Mouse (Mus musculus): Measurements from ENCODE around the gene Atg101.
A peak's percentile ranks its signal among the peaks of the same experiment; 100 is the strongest.

Gene Atg101

GRCm38 (mm10) chr15:101283911-101284750, at the start of gene Atg101:
TSS of gene Atg101 (plus strand) at chr15:101284272.
- DNase-seq (ENCODE audit: low read depth, low spot score): peak; percentile 92

- no peak for DNase-seq (ENCODE audit: low read depth, low spot score)
These were observed 49.3 kb upstream of the Atg101 start for GRCm38 (mm10) chr15:101234611-101235341.

GRCm38 (mm10) chr15:101235342-101235698, 48.8 kb upstream of the Atg101 start:
- no peak for DNase-seq (ENCODE audit: low read depth, low spot score)

GRCm38 (mm10) chr15:101235728-101236327, 48.2 kb upstream of the Atg101 start:
- no peak for DNase-seq (ENCODE audit: low read depth, low spot score)

- no peak for DNase-seq (ENCODE audit: low read depth, low spot score)
These were observed 47.2 kb upstream of the Atg101 start for GRCm38 (mm10) chr15:101236878-101237277.

GRCm38 (mm10) chr15:101238885-101239511, 45.1 kb upstream of the Atg101 start:
- DNase-seq (ENCODE audit: low read depth, low spot score): peak; percentile 74

- DNase-seq (ENCODE audit: low read depth, low spot score): no peak
These were observed 44.3 kb upstream of the Atg101 start for GRCm38 (mm10) chr15:101239821-101240220.

- peak; percentile 98 for DNase-seq (ENCODE audit: low read depth, low spot score)
These were observed 43.3 kb upstream of the Atg101 start for GRCm38 (mm10) chr15:101240799-101241204.

- peak; percentile 91 for DNase-seq (ENCODE audit: low read depth, low spot score)
These were observed 42.8 kb upstream of the Atg101 start for GRCm38 (mm10) chr15:101241236-101241635.

- DNase-seq (ENCODE audit: low read depth, low spot score): peak; percentile 97
These were observed 42.2 kb upstream of the Atg101 start for GRCm38 (mm10) chr15:101241853-101242252.

GRCm38 (mm10) chr15:101242645-101243044, 41.4 kb upstream of the Atg101 start:
- peak; percentile 97 for DNase-seq (ENCODE audit: low read depth, low spot score)

- no peak for DNase-seq (ENCODE audit: low read depth, low spot score)
These were observed 40.1 kb upstream of the Atg101 start for GRCm38 (mm10) chr15:101244012-101244411.

- peak; percentile 100 for DNase-seq (ENCODE audit: low read depth, low spot score)
These were observed 37.6 kb upstream of the Atg101 start for GRCm38 (mm10) chr15:101246231-101247154.

- no peak for DNase-seq (ENCODE audit: low read depth, low spot score)
These were observed 36.9 kb upstream of the Atg101 start for GRCm38 (mm10) chr15:101247155-101247498.

- DNase-seq (ENCODE audit: low read depth, low spot score): peak; percentile 87
These were observed 35.9 kb upstream of the Atg101 start for GRCm38 (mm10) chr15:101248029-101248710.

GRCm38 (mm10) chr15:101250220-101250800, 33.8 kb upstream of the Atg101 start:
- no peak for DNase-seq (ENCODE audit: low read depth, low spot score)

- DNase-seq (ENCODE audit: low read depth, low spot score): no peak
These were observed 32.1 kb upstream of the Atg101 start for GRCm38 (mm10) chr15:101251930-101252329.

GRCm38 (mm10) chr15:101252614-101253013, 31.5 kb upstream of the Atg101 start:
- no peak for DNase-seq (ENCODE audit: low read depth, low spot score)

- DNase-seq (ENCODE audit: low read depth, low spot score): no peak
These were observed 30.5 kb upstream of the Atg101 start for GRCm38 (mm10) chr15:101253563-101253885.
